Mouse (Mus musculus): ENCODE measurements around the gene Phlpp2. TPM values are rescaled to one million over a fixed set of nuclear protein-coding genes. Genes with fewer than 3 reads are reported as not detected.

Gene Phlpp2
- polyA plus RNA-seq, 1 experiment from 2014 or later, result 3.7 TPM

- DNase-seq (ENCODE audit: low spot score), result peak; percentile 37
- Histone ChIP-seq H3K27ac (ENCODE audit: low read depth, low read length) (no peak overlapping the region), H3K27me3 (replicated peaks; ENCODE audit: control insufficient read depth, insufficient read depth, low read length) (peaks cover 28% of the 10 kb centered on the region), H3K4me1 (replicated peaks; ENCODE audit: control insufficient read depth, insufficient read depth, low read length) (peaks cover 4% of the 10 kb centered on the region; the same call in 1 of the 2 replicates), H3K36me3 (ENCODE audit: control insufficient read depth, insufficient read depth, low read length) (no peaks in the 10 kb centered on the region), H3K9ac (ENCODE audit: low read depth, low read length) (no peak overlapping the region), H3K4me2 (peak overlapping the region; percentile 55), H3K4me3 (ENCODE audit: low read depth, low read length) (peak overlapping the region; percentile 32; the same call in 1 of the 2 replicates), H3K9me3 (ENCODE audit: control insufficient read depth, low read length) (no peaks in the 10 kb centered on the region)
- 4% methylated on average over 26 of the region's 26 CpGs for WGBS
- ATAC-seq (replicated peaks; ENCODE audit: low FRiP score), result no peak
These were observed 79.3 kb downstream of the Phlpp2 start for GRCm38 (mm10) chr8:109947447-109948284.

- H3K4me2 ChIP-seq, result peak overlapping the region; percentile 55
- H3K36me3 ChIP-seq (ENCODE audit: control insufficient read depth, insufficient read depth, low read length), result no peaks in the 10 kb centered on the region
- H3K4me1 ChIP-seq (replicated peaks; ENCODE audit: control insufficient read depth, insufficient read depth, low read length), result peaks cover 4% of the 10 kb centered on the region; the same call in 1 of the 2 replicates
- H3K9ac ChIP-seq (ENCODE audit: low read depth, low read length), result no peak overlapping the region
- ATAC-seq (replicated peaks; ENCODE audit: low FRiP score), result no peak
- WGBS, result 7% methylated on average over 19 of the region's 19 CpGs
- no peaks in the 10 kb centered on the region for H3K9me3 ChIP-seq (ENCODE audit: control insufficient read depth, low read length)
- no peak overlapping the region for H3K27ac ChIP-seq (ENCODE audit: low read depth, low read length)
- peak; percentile 30 for DNase-seq (ENCODE audit: low spot score)
- H3K27me3 ChIP-seq (replicated peaks; ENCODE audit: control insufficient read depth, insufficient read depth, low read length), result peaks cover 28% of the 10 kb centered on the region
- H3K4me3 ChIP-seq (ENCODE audit: low read depth, low read length), result peak overlapping the region; percentile 32; the same call in 1 of the 2 replicates
These were observed 79.9 kb downstream of the Phlpp2 start for GRCm38 (mm10) chr8:109948285-109948564.

- DNase-seq (ENCODE audit: low spot score) (no peak), ATAC-seq (replicated peaks; ENCODE audit: low FRiP score) (no peak)
- H3K36me3 ChIP-seq (ENCODE audit: control insufficient read depth, insufficient read depth, low read length), result no peaks in the 10 kb centered on the region
- H3K27ac ChIP-seq (ENCODE audit: low read depth, low read length), result no peak overlapping the region
- H3K9me3 ChIP-seq (ENCODE audit: control insufficient read depth, low read length), result no peaks in the 10 kb centered on the region
- WGBS, result 71% methylated on average over 7 of the region's 7 CpGs
- no peak overlapping the region for H3K9ac ChIP-seq (ENCODE audit: low read depth, low read length)
- no peak overlapping the region for H3K4me3 ChIP-seq (ENCODE audit: low read depth, low read length)
- H3K4me2 ChIP-seq, result no peak overlapping the region
- no peaks in the 10 kb centered on the region for H3K4me1 ChIP-seq (replicated peaks; ENCODE audit: control insufficient read depth, insufficient read depth, low read length)
- peaks cover 28% of the 10 kb centered on the region for H3K27me3 ChIP-seq (replicated peaks; ENCODE audit: control insufficient read depth, insufficient read depth, low read length)
These were observed 83.8 kb downstream of the Phlpp2 start for GRCm38 (mm10) chr8:109952171-109952570.

- no peak for DNase-seq (ENCODE audit: low spot score)
- H3K27ac ChIP-seq (ENCODE audit: low read depth, low read length), result no peak overlapping the region
These were observed 86.2 kb downstream of the Phlpp2 start for GRCm38 (mm10) chr8:109954486-109954948.

GRCm38 (mm10) chr8:109957167-109958028, 89.1 kb downstream of the Phlpp2 start:
- WGBS, result 11% methylated on average over 16 of the region's 16 CpGs
- no peak overlapping the region for H3K27ac ChIP-seq (ENCODE audit: low read depth, low read length)
- no peaks in the 10 kb centered on the region for H3K36me3 ChIP-seq (ENCODE audit: control insufficient read depth, insufficient read depth, low read length)
- H3K4me2 ChIP-seq, result peak overlapping the region; percentile 16; the same call in 1 of the 2 replicates
- ATAC-seq (replicated peaks; ENCODE audit: low FRiP score), result 0 out of 2 replicates have a peak, but pooled peaks have one; percentile 34
- no peaks in the 10 kb centered on the region; the same call in 1 of the 2 replicates for H3K4me1 ChIP-seq (replicated peaks; ENCODE audit: control insufficient read depth, insufficient read depth, low read length)
- no peak for DNase-seq (ENCODE audit: low spot score)
- peaks cover 31% of the 10 kb centered on the region for H3K27me3 ChIP-seq (replicated peaks; ENCODE audit: control insufficient read depth, insufficient read depth, low read length)
- H3K9ac ChIP-seq (ENCODE audit: low read depth, low read length), result no peak overlapping the region
- H3K9me3 ChIP-seq (ENCODE audit: control insufficient read depth, low read length), result no peaks in the 10 kb centered on the region
- no peak overlapping the region for H3K4me3 ChIP-seq (ENCODE audit: low read depth, low read length)

More at GRCm38 (mm10) chr8:109954486-109954948, 86.2 kb downstream of the Phlpp2 start:
- Histone ChIP-seq H3K9me3 (ENCODE audit: control insufficient read depth, low read length) (no peaks in the 10 kb centered on the region), H3K4me2 (no peak overlapping the region), H3K9ac (ENCODE audit: low read depth, low read length) (no peak overlapping the region), H3K4me1 (replicated peaks; ENCODE audit: control insufficient read depth, insufficient read depth, low read length) (no peaks in the 10 kb centered on the region), H3K27me3 (replicated peaks; ENCODE audit: control insufficient read depth, insufficient read depth, low read length) (peaks cover 13% of the 10 kb centered on the region), H3K4me3 (ENCODE audit: low read depth, low read length) (no peak overlapping the region), H3K36me3 (ENCODE audit: control insufficient read depth, insufficient read depth, low read length) (no peaks in the 10 kb centered on the region)
- 64% methylated on average over 13 of the region's 13 CpGs for WGBS
- no peak for ATAC-seq (replicated peaks; ENCODE audit: low FRiP score)

GRCm38 (mm10) chr8:109958036-109958655, 89.8 kb downstream of the Phlpp2 start:
- no peak overlapping the region for H3K4me2 ChIP-seq
- no peaks in the 10 kb centered on the region for H3K36me3 ChIP-seq (ENCODE audit: control insufficient read depth, insufficient read depth, low read length)
- no peak overlapping the region for H3K4me3 ChIP-seq (ENCODE audit: low read depth, low read length)
- H3K27me3 ChIP-seq (replicated peaks; ENCODE audit: control insufficient read depth, insufficient read depth, low read length), result peaks cover 36% of the 10 kb centered on the region
- 30% methylated on average over 12 of the region's 12 CpGs for WGBS
- H3K9me3 ChIP-seq (ENCODE audit: control insufficient read depth, low read length), result no peaks in the 10 kb centered on the region
- ATAC-seq (replicated peaks; ENCODE audit: low FRiP score) (no peak), DNase-seq (ENCODE audit: low spot score) (no peak)
- no peaks in the 10 kb centered on the region; the same call in 1 of the 2 replicates for H3K4me1 ChIP-seq (replicated peaks; ENCODE audit: control insufficient read depth, insufficient read depth, low read length)
- H3K9ac ChIP-seq (ENCODE audit: low read depth, low read length), result no peak overlapping the region
- no peak overlapping the region for H3K27ac ChIP-seq (ENCODE audit: low read depth, low read length)

GRCm38 (mm10) chr8:109959112-109959511, 90.8 kb downstream of the Phlpp2 start:
- Histone ChIP-seq H3K4me3 (ENCODE audit: low read depth, low read length) (no peak overlapping the region), H3K4me2 (no peak overlapping the region), H3K4me1 (replicated peaks; ENCODE audit: control insufficient read depth, insufficient read depth, low read length) (no peaks in the 10 kb centered on the region; the same call in 1 of the 2 replicates), H3K27me3 (replicated peaks; ENCODE audit: control insufficient read depth, insufficient read depth, low read length) (peaks cover 34% of the 10 kb centered on the region), H3K9ac (ENCODE audit: low read depth, low read length) (no peak overlapping the region), H3K27ac (ENCODE audit: low read depth, low read length) (no peak overlapping the region), H3K9me3 (ENCODE audit: control insufficient read depth, low read length) (no peaks in the 10 kb centered on the region), H3K36me3 (ENCODE audit: control insufficient read depth, insufficient read depth, low read length) (no peaks in the 10 kb centered on the region)
- 81% methylated on average over 4 of the region's 4 CpGs for WGBS
- ATAC-seq (replicated peaks; ENCODE audit: low FRiP score), result no peak
- no peak for DNase-seq (ENCODE audit: low spot score)

GRCm38 (mm10) chr8:109961693-109962367, 93.5 kb downstream of the Phlpp2 start, which contains the start of gene Marveld3:
Gene Marveld3 (minus strand): TSS chr8:109962203.
- Histone ChIP-seq H3K4me3 (ENCODE audit: low read depth, low read length) (peak within 1 kb of the TSS; percentile 45), H3K9ac (ENCODE audit: low read depth, low read length) (no peak within 1 kb of the TSS), H3K27ac (ENCODE audit: low read depth, low read length) (no peak within 1 kb of the TSS), H3K36me3 (ENCODE audit: control insufficient read depth, insufficient read depth, low read length) (no peaks in the 10 kb centered on the region), H3K27me3 (replicated peaks; ENCODE audit: control insufficient read depth, insufficient read depth, low read length) (peaks cover 31% of the 10 kb centered on the region), H3K9me3 (ENCODE audit: control insufficient read depth, low read length) (no peaks in the 10 kb centered on the region), H3K4me1 (replicated peaks; ENCODE audit: control insufficient read depth, insufficient read depth, low read length) (no peaks in the 10 kb centered on the region; the same call in 1 of the 2 replicates), H3K4me2 (peak within 1 kb of the TSS; percentile 83)
- 6% methylated on average over 64 of the region's 64 CpGs for WGBS
- ATAC-seq (replicated peaks; ENCODE audit: low FRiP score) (peak; percentile 57; the same call in 1 of the 2 replicates), DNase-seq (ENCODE audit: low spot score) (no peak)
